Mouse (Mus musculus) stomach, postnatal 0 days (tissue): ENCODE results near the gene Kcnn3. TPM values are rescaled to one million over a fixed set of nuclear protein-coding genes. Genes with fewer than 3 reads are reported as not detected.

ENCODE experiments used
- ATAC-seq: fragments of 200-750 bp; cut with Nextera tagmentation; 2 replicates; pipeline ENCODE4 v1.8.0; 2017; ENCODE audit not compliant: low FRiP score, low TSS enrichment
- DNase-seq: peaks from one replicate; pipeline ENCODE4 v3.0.0-alpha.2; 2016; ENCODE audit warnings: low spot score
- H3K27ac ChIP-seq: fragments of 300-500 bp; sonication (generic); replicated peaks from 2 replicates; pipeline ENCODE4 v1.5.1; 2014; ENCODE audit warnings: mild to moderate bottlenecking, control low read depth
- H3K27me3 ChIP-seq: fragments of 300-500 bp; sonication (generic); 2 replicates; pipeline ENCODE4 v1.6.1; 2014; ENCODE audit warnings: low read length; ENCODE audit not compliant: control insufficient read depth, insufficient read depth
- H3K36me3 ChIP-seq: fragments of 300-500 bp; sonication (generic); 2 replicates; pipeline ENCODE4 v1.6.1; 2014; ENCODE audit warnings: low read length, mixed read lengths; ENCODE audit not compliant: control insufficient read depth, insufficient read depth
- H3K4me1 ChIP-seq: fragments of 300-500 bp; sonication (generic); replicated peaks from 2 replicates; pipeline ENCODE4 v1.6.1; 2014; ENCODE audit warnings: antibody characterized with exemption; ENCODE audit not compliant: control insufficient read depth, insufficient read depth
- H3K4me2 ChIP-seq: fragments of 300-500 bp; sonication (generic); replicated peaks from 2 replicates; pipeline ENCODE4 v1.6.1; 2014; ENCODE audit warnings: low read depth, mild to moderate bottlenecking, control low read depth, moderate library complexity
- H3K4me3 ChIP-seq: fragments of 300-500 bp; sonication (generic); 2 replicates; pipeline ENCODE4 v1.5.1; 2014; ENCODE audit warnings: low read depth, low read length, control low read depth
- H3K9ac ChIP-seq: fragments of 300-500 bp; sonication (generic); 2 replicates; pipeline ENCODE4 v1.6.1; 2014; ENCODE audit warnings: mild to moderate bottlenecking, low read length, control low read depth, mixed read lengths
- H3K9me3 ChIP-seq: fragments of 300-500 bp; sonication (generic); 2 replicates; pipeline ENCODE4 v1.6.1; 2016; ENCODE audit warnings: low read length; ENCODE audit not compliant: control insufficient read depth
- CTCF ChIP-seq: IDR thresholded peaks from 2 replicates; pipeline ENCODE4 v1.5.1; 2016; ENCODE audit warnings: antibody characterized with exemption, low read depth, mild to moderate bottlenecking, moderate library complexity
- EP300 ChIP-seq: optimal IDR thresholded peaks from 2 replicates; pipeline ENCODE3; 2016; ENCODE audit warnings: antibody characterized with exemption
- WGBS: fragments of 180-500 bp; shearing (Covaris S2); extraction: QIAGEN DNeasy Blood & Tissue Kit; methylation state at CpG from one replicate; pipeline ENCODE4 v1.1.7; 2014; 5-methylcytosine and 5-hydroxymethylcytosine counted together
- polyA plus RNA-seq: library from polyadenylated mRNA; unstranded; fragments of >200 nt; fragmentation: Nextera tagmentation; extraction: Ambion mirVana; gene quantifications from 2 replicates; pipeline ENCODE4 v1.2.1, GENCODE M21; 2015

Gene Kcnn3
- polyA plus RNA-seq, 1 experiment from 2014 or later, result 4.5 TPM

DNA sequence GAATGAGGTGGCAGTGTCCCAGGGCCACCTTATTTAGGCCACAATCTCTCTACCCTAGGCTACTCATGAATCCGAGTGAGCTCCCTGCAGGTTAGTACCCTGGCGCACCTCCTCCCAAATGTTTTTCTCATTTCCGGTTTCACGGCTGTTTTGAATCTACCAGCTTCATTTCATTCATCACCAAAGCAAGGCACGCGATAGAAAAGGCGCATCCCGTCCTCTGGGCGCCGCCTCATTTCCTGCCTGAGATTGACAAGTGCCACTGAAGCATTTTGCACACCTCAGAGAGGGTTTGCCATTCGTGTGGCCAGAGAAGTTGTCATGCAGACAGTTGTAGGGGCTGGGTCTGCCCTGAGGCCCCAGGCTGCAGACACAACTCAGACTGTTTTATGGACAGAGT, 68.5 kb downstream of the Kcnn3 start:
- H3K4me2 ChIP-seq, result no peak overlapping the region
- 74% methylated on average over 11 of the region's 11 CpGs for WGBS
- no peak overlapping the region for H3K4me3 ChIP-seq
- no peaks in the 10 kb centered on the region; the same call in 1 of the 2 replicates for H3K4me1 ChIP-seq
- TF ChIP-seq EP300 (no peak), CTCF (no peak)
- DNase-seq (no peak), ATAC-seq (no peak)
- H3K27ac ChIP-seq, result no peak overlapping the region
- H3K27me3 ChIP-seq, result no peaks in the 10 kb centered on the region
- no peaks in the 10 kb centered on the region for H3K9me3 ChIP-seq
- no peaks in the 10 kb centered on the region for H3K36me3 ChIP-seq
- no peak overlapping the region for H3K9ac ChIP-seq

DNA sequence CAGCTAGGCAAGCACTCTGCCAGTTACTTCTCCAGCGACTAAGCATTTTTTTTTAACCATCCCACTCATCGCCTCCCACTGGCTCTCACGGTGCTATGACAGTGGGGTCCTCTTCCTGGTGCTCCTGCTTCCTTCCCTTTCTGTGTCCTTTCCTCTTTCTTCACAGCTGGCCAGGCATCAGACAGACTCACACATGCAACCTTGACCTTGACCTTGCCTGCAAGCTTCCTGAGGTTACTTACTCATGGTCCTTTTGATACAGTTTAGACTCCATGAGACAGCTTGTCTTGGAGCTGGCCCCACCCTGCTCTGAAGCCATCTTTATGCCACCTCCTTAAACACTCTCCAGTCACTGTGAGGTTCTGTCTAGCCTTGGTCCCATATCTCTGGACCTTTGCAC, 69.4 kb downstream of the Kcnn3 start:
- H3K9me3 ChIP-seq, result no peaks in the 10 kb centered on the region
- no peak for TF ChIP-seq CTCF
- no peak for TF ChIP-seq EP300
- no peaks in the 10 kb centered on the region for H3K36me3 ChIP-seq
- H3K4me1 ChIP-seq, result no peaks in the 10 kb centered on the region; the same call in 1 of the 2 replicates
- WGBS, result 65% methylated on average over 3 of the region's 3 CpGs
- H3K27me3 ChIP-seq, result no peaks in the 10 kb centered on the region
- no peak overlapping the region for H3K4me2 ChIP-seq
- no peak overlapping the region for H3K27ac ChIP-seq
- ATAC-seq (no peak), DNase-seq (no peak)
- no peak overlapping the region for H3K4me3 ChIP-seq
- H3K9ac ChIP-seq, result no peak overlapping the region

DNA sequence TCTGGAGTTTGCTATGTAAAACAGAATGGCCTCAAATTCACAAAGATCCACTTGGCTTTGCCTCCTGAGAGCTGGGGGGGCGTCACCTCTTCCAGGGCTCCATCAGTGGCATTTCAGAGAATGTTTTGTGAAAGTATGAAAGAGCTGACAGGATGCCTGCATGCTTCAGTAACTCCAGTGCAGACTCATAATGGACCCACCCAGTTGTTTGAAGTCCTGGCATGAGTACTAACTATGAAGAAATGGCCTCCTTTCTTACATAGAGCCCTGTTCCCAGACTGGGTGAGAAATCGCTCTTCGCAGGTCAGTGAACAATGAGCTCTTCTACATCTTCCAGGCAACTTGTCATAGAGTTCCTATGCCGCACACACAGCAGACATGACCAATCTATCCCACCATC, 70.4 kb downstream of the Kcnn3 start:
- 71% methylated on average over 4 of the region's 4 CpGs for WGBS
- no peak for ATAC-seq
- Histone ChIP-seq H3K36me3 (no peaks in the 10 kb centered on the region), H3K9me3 (no peaks in the 10 kb centered on the region), H3K4me1 (no peaks in the 10 kb centered on the region; the same call in 1 of the 2 replicates), H3K27me3 (no peaks in the 10 kb centered on the region), H3K4me3 (no peak overlapping the region), H3K27ac (no peak overlapping the region), H3K4me2 (no peak overlapping the region), H3K9ac (no peak overlapping the region)
- TF ChIP-seq CTCF (no peak), EP300 (no peak)
- DNase-seq, result no peak

DNA sequence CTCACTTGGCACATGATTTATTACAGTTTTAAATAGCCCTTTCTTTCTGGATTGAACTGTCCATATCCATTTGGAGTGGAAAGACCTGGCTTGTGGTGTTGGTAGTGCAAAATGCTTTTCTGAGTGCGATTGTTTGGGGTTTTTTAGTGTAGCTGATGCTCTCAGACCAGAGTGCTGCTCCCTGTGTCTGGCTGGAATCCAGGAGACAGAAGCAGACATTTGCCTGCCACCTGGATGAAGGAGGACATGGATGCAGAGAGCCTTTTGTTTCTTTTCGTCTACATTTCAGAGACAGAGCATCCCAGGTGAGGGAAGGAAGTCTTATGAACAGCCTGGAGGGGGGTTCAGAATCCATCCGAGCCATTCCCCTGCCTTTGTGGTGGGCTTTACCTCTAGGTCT, 71.5 kb downstream of the Kcnn3 start:
- Histone ChIP-seq H3K36me3 (no peaks in the 10 kb centered on the region), H3K27ac (no peak overlapping the region), H3K4me1 (no peaks in the 10 kb centered on the region; the same call in 1 of the 2 replicates), H3K4me3 (no peak overlapping the region), H3K9me3 (no peaks in the 10 kb centered on the region), H3K27me3 (no peaks in the 10 kb centered on the region), H3K9ac (no peak overlapping the region), H3K4me2 (no peak overlapping the region)
- no peak for ATAC-seq
- 63% methylated on average over 3 of the region's 3 CpGs for WGBS
- TF ChIP-seq CTCF, result no peak
- TF ChIP-seq EP300, result no peak
- DNase-seq, result no peak

DNA sequence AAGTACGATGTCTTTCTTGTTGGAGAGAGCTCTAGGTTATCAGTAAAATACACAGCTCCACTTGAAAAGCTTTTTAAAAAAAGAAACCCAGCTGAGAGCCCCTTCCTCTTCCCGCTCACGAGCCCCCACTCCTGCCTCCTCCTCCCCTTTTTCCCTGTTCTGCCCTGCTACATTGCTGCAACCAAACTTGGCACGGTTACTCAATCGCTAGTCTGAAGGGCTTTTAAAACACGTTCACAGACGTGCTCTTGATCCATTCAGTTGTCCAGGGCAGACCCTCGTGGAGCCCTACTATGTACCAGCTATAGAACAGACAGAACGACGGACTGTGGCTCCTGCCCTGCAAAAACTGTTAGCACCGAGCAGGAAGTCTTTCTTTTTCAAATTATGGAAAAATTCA, 72.8 kb downstream of the Kcnn3 start:
- DNase-seq, result no peak
- Histone ChIP-seq H3K27ac (no peak overlapping the region), H3K9ac (no peak overlapping the region), H3K36me3 (no peaks in the 10 kb centered on the region), H3K4me3 (no peak overlapping the region), H3K9me3 (no peaks in the 10 kb centered on the region), H3K4me2 (no peak overlapping the region), H3K4me1 (no peaks in the 10 kb centered on the region; the same call in 1 of the 2 replicates), H3K27me3 (no peaks in the 10 kb centered on the region)
- TF ChIP-seq CTCF, result no peak
- TF ChIP-seq EP300, result no peak
- WGBS, result 45% methylated on average over 11 of the region's 11 CpGs
- ATAC-seq, result no peak

DNA sequence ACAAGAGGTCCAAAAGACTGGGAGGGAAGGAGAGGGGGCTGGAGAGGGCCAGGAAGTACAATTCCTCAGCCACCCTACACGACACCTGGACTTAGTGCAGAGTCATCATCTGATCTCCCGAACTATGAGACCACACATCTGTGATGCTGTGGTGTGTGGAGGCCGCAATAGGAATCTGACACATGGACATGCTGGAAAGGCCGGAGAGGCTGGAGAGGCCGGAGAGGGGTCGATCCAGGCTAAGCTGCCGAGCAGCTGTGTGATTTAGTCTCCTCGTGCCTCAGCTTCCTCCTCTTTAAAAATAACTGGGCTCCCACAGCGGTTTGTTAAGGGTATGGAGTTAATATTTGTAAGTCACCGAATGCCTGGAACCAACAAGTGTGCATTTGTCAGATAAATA, 73.6 kb downstream of the Kcnn3 start:
- WGBS, result 57% methylated on average over 10 of the region's 10 CpGs
- H3K36me3 ChIP-seq, result no peaks in the 10 kb centered on the region
- DNase-seq (no peak), ATAC-seq (no peak)
- no peak overlapping the region for H3K4me3 ChIP-seq
- no peak overlapping the region for H3K9ac ChIP-seq
- no peak overlapping the region for H3K4me2 ChIP-seq
- no peaks in the 10 kb centered on the region for H3K9me3 ChIP-seq
- TF ChIP-seq CTCF (no peak), EP300 (no peak)
- no peak overlapping the region for H3K27ac ChIP-seq
- H3K27me3 ChIP-seq, result no peaks in the 10 kb centered on the region
- H3K4me1 ChIP-seq, result no peaks in the 10 kb centered on the region; the same call in 1 of the 2 replicates
